Mouse (Mus musculus) forebrain, embryonic 13.5 days (tissue): Measurements from ENCODE around the gene Trappc3. TPM values are rescaled to one million over a fixed set of nuclear protein-coding genes. Genes with fewer than 3 reads are reported as not detected.
"Not testable (repeated sequence)": the region's sequence is repeated elsewhere in the genome, so short reads cannot be mapped to it uniquely, and the experiment has no call there.

ENCODE experiments used
- ATAC-seq: fragments of 200-750 bp; cut with Nextera tagmentation; 2 replicates; pipeline ENCODE4 v1.8.0; 2017
- H3K27ac ChIP-seq: fragments of 300-500 bp; sonication (generic); 2 replicates; pipeline ENCODE4 v1.5.1; 2015; ENCODE audit warnings: inconsistent platforms, mild to moderate bottlenecking, moderate library complexity
- H3K27me3 ChIP-seq: fragments of 300-500 bp; sonication (generic); 2 replicates; pipeline ENCODE4 v1.6.1; 2015; ENCODE audit warnings: mild to moderate bottlenecking, inconsistent platforms
- H3K36me3 ChIP-seq: fragments of 300-500 bp; sonication (generic); 2 replicates; pipeline ENCODE4 v1.6.1; 2015; ENCODE audit warnings: mild to moderate bottlenecking, inconsistent platforms; ENCODE audit not compliant: poor library complexity, severe bottlenecking
- H3K4me1 ChIP-seq: fragments of 300-500 bp; sonication (generic); 2 replicates; pipeline ENCODE4 v1.6.1; 2015; ENCODE audit warnings: inconsistent platforms
- H3K4me2 ChIP-seq: fragments of 300-500 bp; sonication (generic); 2 replicates; pipeline ENCODE4 v1.6.1; 2015; ENCODE audit warnings: inconsistent platforms, mild to moderate bottlenecking, moderate library complexity
- H3K4me3 ChIP-seq: fragments of 300-500 bp; sonication (generic); 2 replicates; pipeline ENCODE4 v1.5.1; 2015; ENCODE audit warnings: mild to moderate bottlenecking, inconsistent platforms
- H3K9ac ChIP-seq: fragments of 300-500 bp; sonication (generic); 2 replicates; pipeline ENCODE4 v1.6.1; 2015; ENCODE audit warnings: mild to moderate bottlenecking, inconsistent platforms
- H3K9me3 ChIP-seq: fragments of 300-500 bp; sonication (generic); replicated peaks from 2 replicates; pipeline ENCODE4 v1.6.1; 2016; ENCODE audit warnings: inconsistent platforms
- WGBS: fragments of 180-500 bp; shearing (Covaris S2); methylation state at CpG from one replicate; pipeline ENCODE4 v1.1.7; 2015; 5-methylcytosine and 5-hydroxymethylcytosine counted together
- polyA plus RNA-seq: library from polyadenylated mRNA; unstranded; fragments of >200 nt; fragmentation: Nextera tagmentation; extraction: Ambion mirVana; gene quantifications from 2 replicates; pipeline ENCODE4 v1.2.1, GENCODE M21; 2015

The Trappc3 gene
- polyA plus RNA-seq = 141 and 143 TPM in 2 replicates

DNA sequence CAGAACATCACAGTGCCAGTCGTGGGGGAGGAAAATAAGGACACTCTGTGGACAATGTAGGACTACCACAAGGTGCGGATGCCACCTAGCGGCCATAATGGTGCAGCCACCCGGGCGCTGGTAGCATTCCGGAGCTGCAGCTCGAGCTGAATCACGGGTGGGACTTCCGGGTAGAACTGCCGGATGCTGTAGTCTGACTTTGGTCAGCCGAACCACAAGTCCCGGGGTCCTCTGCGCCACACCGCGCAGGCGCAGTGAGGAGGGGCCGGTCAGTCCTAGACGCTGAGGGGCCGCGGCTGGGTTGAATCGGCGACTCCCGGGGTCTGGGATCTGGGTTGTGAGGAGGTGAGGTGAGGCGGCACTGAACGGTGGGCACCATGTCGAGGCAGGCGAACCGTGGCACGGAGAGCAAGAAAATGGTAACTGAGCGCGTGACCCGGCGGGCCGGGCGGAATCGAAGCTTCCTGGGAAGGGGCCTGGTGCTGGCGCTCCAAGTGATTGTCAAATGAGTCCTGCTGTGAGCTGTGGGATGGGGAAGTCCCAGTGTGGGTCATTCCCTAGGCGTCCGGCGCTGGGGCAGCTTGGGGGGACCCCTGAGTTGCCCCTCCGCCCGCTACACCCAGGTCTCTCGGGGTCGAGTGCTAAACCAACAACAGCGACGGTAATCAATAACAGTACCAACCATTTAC lies at the start of gene Trappc3:
Gene Trappc3, plus strand, starts transcription at position 207 of the 689 bp plus-strand sequence.
- Histone ChIP-seq H3K9ac (peak within 1 kb of the TSS; percentile 80), H3K9me3 (no peaks in the 10 kb centered on the region), H3K36me3 (no peaks in the 10 kb centered on the region), H3K27ac (no peak within 1 kb of the TSS), H3K4me2 (peak within 1 kb of the TSS; percentile 78), H3K27me3 (peaks cover 3% of the 10 kb centered on the region; the same call in 1 of the 2 replicates), H3K4me3 (peak within 1 kb of the TSS; percentile 71), H3K4me1 (peaks cover 38% of the 10 kb centered on the region)
- 2% methylated on average over 46 of the region's 46 CpGs for WGBS
- ATAC-seq = peak; percentile 98

DNA sequence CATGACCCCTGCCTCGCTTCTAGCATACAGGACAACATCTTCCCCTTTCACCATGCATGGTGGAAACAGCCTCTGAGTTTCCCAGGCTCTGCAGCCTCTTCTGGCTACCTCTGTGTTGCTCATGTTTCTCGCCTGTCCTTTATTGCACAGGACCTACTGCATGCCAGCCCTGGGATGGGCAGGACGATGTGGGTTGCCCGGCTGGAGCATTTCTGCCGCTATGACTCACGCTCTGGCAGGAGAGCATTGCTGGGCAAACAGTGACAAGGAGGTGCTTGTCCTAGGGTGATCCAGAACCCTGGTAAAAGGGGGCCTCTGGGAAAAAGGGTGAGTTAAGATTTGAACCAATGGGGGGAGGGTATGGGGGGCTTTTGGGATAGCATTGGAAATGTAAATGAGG lies 44.4 kb upstream of the Trappc3 start:
- 88% methylated on average over 6 of the region's 6 CpGs for WGBS
- no peak overlapping the region for H3K9ac ChIP-seq
- no peaks in the 10 kb centered on the region for H3K36me3 ChIP-seq
- H3K4me3 ChIP-seq = no peak overlapping the region
- no peaks in the 10 kb centered on the region for H3K9me3 ChIP-seq
- no peak for ATAC-seq
- no peaks in the 10 kb centered on the region for H3K4me1 ChIP-seq
- H3K4me2 ChIP-seq = no peak overlapping the region
- H3K27me3 ChIP-seq = no peaks in the 10 kb centered on the region
- H3K27ac ChIP-seq = no peak overlapping the region

DNA sequence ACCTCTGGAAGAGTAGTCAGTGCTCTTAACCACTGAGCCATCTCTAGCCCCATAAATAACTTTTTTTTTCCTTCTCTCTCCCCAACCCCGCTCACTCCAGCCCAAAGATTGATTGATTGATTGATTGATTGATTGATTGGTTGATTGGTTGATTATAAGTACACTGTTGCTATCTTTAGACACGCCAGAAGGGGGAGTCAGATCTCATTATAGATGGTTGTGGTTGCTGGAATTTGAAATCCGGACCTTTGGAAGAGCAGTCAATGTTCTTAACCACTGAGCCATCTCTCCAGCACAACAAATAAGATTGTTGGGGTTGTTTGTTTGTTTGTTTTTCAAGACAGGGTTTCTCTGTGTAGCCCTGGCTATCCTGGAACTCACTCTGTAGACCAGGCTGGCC lies 42.6 kb upstream of the Trappc3 start:
- H3K9me3 ChIP-seq, H3K27me3 ChIP-seq, H3K4me3 ChIP-seq, H3K36me3 ChIP-seq, H3K4me1 ChIP-seq, H3K4me2 ChIP-seq, ATAC-seq, H3K9ac ChIP-seq, H3K27ac ChIP-seq: not testable (repeated sequence)
- 74% methylated on average over 3 of the region's 3 CpGs for WGBS

DNA sequence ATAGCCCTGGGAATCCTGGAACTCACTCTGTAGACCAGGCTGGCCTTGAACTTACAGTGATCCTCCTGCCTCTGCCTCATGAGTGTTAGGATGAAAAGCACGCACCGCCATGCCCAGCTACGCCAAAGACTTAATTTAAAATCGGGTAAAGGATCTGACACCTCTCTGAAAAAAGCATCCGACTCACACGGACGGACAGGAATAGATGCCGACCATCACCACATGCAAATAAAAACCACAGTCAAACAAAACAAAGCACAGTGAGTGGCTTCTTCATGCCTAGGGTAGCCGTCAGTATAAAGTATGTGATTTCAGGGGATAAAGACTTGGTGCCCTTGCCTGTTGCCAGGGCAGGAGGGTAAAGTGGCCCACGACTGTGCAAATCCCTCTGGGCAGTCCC lies 42.1 kb upstream of the Trappc3 start:
- Histone ChIP-seq H3K4me2 (no peak overlapping the region), H3K9me3 (no peaks in the 10 kb centered on the region), H3K9ac (no peak overlapping the region), H3K4me1 (no peaks in the 10 kb centered on the region), H3K27ac (no peak overlapping the region), H3K4me3 (no peak overlapping the region), H3K36me3 (no peaks in the 10 kb centered on the region), H3K27me3 (no peaks in the 10 kb centered on the region)
- ATAC-seq = no peak
- 89% methylated on average over 10 of the region's 10 CpGs for WGBS

DNA sequence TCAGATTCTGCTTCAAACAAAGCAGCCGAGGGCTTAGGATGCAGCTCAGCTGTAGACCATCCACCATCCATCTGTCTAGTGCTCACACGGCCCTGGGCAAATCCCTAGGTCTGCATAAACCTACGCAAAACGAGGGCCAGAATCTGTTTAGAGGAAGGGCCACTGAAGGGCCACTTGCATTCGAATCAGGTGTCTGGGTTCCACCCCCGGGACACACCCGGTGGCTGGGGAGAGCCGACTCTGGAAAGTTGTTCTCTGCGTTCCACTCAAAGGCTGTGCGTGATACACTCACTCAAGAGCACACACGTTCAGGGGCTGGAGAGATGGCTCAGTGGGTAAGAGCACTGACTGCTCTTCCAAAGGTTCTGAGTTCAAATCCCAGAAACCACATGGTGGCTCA lies 39.5 kb upstream of the Trappc3 start:
- whole genome bisulfite sequencing = 89% methylated on average over 11 of the region's 11 CpGs
- Histone ChIP-seq H3K4me1 (peaks cover 6% of the 10 kb centered on the region), H3K36me3 (no peaks in the 10 kb centered on the region), H3K4me2 (no peak overlapping the region), H3K4me3 (no peak overlapping the region), H3K9ac (no peak overlapping the region), H3K27me3 (no peaks in the 10 kb centered on the region), H3K27ac (no peak overlapping the region), H3K9me3 (no peaks in the 10 kb centered on the region)
- no peak for ATAC-seq

DNA sequence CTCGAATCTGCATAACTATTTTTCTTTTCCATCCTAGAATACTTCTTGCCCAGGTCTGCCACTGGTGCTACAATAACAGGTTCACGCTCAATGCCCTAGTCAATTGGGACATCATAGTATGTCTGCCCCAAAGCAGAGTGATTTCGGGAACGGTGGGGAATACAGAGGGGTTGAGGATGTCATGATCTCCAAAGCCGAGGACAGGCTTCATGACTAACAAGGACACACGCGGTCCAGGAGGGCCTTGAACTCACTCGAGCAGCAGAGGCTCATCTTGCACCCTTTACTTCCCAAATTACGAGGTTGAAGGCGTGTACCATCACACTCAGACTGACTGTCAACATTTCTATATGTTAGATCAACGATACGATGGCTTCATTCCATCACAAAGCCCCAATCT lies 35.5 kb upstream of the Trappc3 start:
- no peak overlapping the region for H3K27ac ChIP-seq
- H3K9me3 ChIP-seq = no peaks in the 10 kb centered on the region
- WGBS = 55% methylated on average over 12 of the region's 12 CpGs
- no peak overlapping the region for H3K4me2 ChIP-seq
- no peaks in the 10 kb centered on the region for H3K27me3 ChIP-seq
- peaks cover 19% of the 10 kb centered on the region for H3K36me3 ChIP-seq
- ATAC-seq = peak; percentile 34; the same call in 1 of the 2 replicates
- no peak overlapping the region for H3K9ac ChIP-seq
- no peak overlapping the region for H3K4me3 ChIP-seq
- H3K4me1 ChIP-seq = peaks cover 11% of the 10 kb centered on the region

DNA sequence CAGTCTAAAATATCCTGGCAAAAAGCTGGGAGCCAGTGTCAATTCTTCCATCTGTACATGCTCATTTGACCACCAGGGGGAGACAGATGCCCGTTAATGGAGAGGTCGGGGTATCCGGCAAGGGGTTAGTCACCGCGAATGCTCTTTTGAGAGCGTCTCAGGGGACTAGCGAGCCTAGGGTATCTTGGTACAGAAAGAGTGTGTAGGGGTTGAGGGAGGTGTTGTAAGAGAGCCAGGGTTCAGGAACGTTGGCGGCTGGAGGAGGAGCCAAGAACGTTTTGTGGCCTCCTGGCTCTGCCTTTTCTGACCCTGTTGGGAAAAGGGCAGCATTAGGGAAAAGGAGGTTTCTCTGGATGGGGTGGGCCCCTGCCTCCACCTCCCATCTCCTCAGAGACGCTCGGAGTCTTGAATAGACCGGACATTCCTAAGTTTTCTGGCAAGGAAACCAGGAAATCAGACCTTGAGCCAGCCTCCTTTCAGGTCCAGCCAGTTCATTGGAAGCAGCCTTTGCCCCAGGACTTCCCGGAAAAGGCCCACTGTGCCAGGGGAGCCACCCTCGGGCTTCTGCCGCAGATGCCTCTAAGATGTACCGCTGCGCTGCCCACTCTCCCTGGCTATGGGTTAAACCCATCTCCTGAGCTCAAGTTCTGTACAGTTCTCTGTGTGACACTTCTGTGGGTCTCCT lies 34.9 kb upstream of the Trappc3 start:
- Histone ChIP-seq H3K27ac (0 out of 2 replicates have a peak overlapping the region, but pooled peaks have one; percentile 2), H3K4me3 (0 out of 2 replicates have a peak overlapping the region, but pooled peaks have one; percentile 4), H3K4me1 (peaks cover 11% of the 10 kb centered on the region), H3K4me2 (peak overlapping the region; percentile 44), H3K36me3 (peaks cover 25% of the 10 kb centered on the region), H3K9ac (peak overlapping the region; percentile 41; the same call in 1 of the 2 replicates), H3K27me3 (no peaks in the 10 kb centered on the region), H3K9me3 (no peaks in the 10 kb centered on the region)
- ATAC-seq = peak; percentile 80
- 7% methylated on average over 18 of the region's 18 CpGs for WGBS

DNA sequence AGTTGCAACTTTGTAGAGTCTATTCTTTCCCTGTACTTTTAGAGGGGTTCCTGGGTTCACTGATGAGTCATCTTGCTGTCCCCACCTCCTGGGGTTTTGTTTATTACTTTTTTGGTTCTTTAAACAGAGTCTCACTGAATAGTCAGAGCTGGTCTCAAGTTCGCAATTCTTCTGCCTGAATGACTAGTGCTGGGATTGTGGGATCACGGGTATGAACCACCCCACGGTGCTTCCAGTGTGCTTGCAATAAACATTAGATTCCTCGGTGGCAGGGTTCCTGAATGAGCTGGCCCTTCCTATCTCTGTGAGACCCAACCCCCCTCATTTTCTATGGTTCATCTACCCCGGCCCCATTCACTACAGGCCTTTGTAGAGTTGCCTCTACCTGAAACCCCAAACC lies 34.0 kb upstream of the Trappc3 start:
- peaks cover 11% of the 10 kb centered on the region for H3K4me1 ChIP-seq
- H3K9ac ChIP-seq = no peak overlapping the region
- ATAC-seq = no peak
- no peaks in the 10 kb centered on the region for H3K9me3 ChIP-seq
- H3K36me3 ChIP-seq = peaks cover 34% of the 10 kb centered on the region
- H3K27me3 ChIP-seq = no peaks in the 10 kb centered on the region
- no peak overlapping the region for H3K4me3 ChIP-seq
- WGBS = 10% methylated on average over 5 of the region's 5 CpGs
- no peak overlapping the region for H3K27ac ChIP-seq
- no peak overlapping the region for H3K4me2 ChIP-seq

DNA sequence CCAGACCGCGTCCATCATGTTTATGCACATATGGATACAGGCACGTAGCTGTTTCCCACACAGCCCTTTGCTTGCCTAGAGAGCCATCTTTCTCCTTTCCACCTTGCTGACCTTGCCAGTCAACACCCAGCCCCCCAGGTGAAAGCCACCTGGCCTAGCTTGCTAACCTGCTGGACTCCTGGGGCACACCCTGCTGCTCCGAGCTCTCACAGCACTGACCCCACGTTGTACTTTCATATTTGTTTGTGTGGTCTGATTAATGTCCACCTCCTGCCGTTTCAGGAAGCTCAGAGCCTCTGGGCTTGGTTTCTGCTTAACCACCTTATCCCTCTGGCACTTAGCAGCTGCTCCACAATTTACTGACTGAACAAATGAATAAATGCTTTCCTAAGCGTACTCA lies 32.2 kb upstream of the Trappc3 start:
- WGBS = 81% methylated on average over 7 of the region's 7 CpGs
- H3K9ac ChIP-seq = no peak overlapping the region
- H3K36me3 ChIP-seq = peaks cover 52% of the 10 kb centered on the region
- no peak overlapping the region for H3K4me3 ChIP-seq
- no peaks in the 10 kb centered on the region for H3K9me3 ChIP-seq
- H3K4me1 ChIP-seq = peaks cover 11% of the 10 kb centered on the region
- ATAC-seq = no peak
- H3K27me3 ChIP-seq = no peaks in the 10 kb centered on the region
- H3K4me2 ChIP-seq = no peak overlapping the region
- H3K27ac ChIP-seq = no peak overlapping the region

DNA sequence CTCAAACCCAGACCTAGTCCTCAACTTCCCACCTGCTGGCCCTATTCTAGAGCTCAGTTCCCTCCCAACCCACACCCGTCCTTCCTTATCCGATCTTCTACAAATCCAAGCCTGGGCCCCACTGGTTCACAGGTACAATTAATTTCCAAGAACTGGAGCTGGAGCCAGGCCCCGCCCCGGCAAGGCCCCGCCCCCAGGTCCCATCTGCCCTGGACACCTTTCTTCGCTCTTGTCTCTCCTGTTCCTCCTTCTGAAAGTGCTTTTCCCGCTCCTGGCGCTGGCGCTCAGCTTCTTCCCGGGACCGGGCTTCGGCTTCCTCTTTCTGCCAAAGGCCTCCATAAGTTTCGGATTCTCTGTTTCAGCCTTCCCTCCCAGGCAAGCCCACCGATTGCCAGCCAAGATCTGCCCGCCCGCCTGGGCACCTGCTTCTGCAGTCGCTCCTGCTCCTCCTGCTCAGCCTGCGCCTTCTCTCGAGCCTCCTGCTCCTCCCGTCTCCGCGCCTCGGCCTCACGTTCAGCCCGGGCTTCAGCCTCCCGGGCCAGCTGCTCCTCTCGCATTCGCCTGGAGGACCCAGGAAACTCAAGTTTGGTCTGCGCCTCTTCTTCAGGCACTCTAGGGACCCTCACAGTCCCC lies 28.3 kb upstream of the Trappc3 start:
- H3K4me3 ChIP-seq = no peak overlapping the region
- H3K9ac ChIP-seq = no peak overlapping the region
- 89% methylated on average over 29 of the region's 29 CpGs for WGBS
- H3K4me2 ChIP-seq = no peak overlapping the region
- ATAC-seq = no peak
- H3K4me1 ChIP-seq = peaks cover 5% of the 10 kb centered on the region; the same call in 1 of the 2 replicates
- no peak overlapping the region for H3K27ac ChIP-seq
- no peaks in the 10 kb centered on the region for H3K27me3 ChIP-seq
- no peaks in the 10 kb centered on the region for H3K9me3 ChIP-seq
- peaks cover 90% of the 10 kb centered on the region for H3K36me3 ChIP-seq

DNA sequence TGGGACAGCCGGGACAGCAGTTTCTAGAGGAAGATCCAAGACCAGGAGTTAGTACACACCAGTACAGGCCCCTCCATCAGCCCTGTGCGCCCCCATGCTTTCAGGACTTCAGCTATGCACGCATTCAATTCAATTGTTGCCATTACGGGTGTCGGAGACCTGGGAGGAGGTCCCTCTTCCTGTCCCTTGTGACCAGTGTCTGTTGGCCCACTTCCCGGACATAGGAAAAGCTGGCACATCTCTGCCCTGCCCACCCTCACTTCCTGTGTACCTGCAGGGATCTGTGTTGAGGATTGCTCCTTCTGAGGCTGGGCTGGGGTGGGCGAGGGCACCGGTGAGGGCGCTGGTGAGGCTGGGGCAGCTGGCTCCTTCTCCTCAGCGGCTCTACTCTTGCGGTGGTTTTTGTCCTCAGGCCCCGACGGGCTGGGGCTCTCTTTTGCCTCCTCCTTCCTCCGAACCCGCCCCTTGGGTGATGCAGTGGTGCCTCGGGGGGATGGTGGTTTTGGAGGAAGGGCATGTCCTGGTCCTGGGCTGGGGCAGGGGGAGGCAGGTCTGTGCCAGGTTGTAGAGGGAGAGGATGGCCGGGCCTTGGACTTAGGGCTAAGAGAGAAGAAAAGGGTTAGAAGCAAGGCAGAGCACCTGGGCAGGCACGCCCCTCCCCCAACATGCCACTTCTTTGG lies 27.5 kb upstream of the Trappc3 start:
- peaks cover 5% of the 10 kb centered on the region; the same call in 1 of the 2 replicates for H3K4me1 ChIP-seq
- H3K27ac ChIP-seq = no peak overlapping the region
- H3K9ac ChIP-seq = no peak overlapping the region
- no peak for ATAC-seq
- 85% methylated on average over 18 of the region's 18 CpGs for WGBS
- H3K36me3 ChIP-seq = peaks cover 99% of the 10 kb centered on the region
- H3K4me3 ChIP-seq = no peak overlapping the region
- H3K9me3 ChIP-seq = no peaks in the 10 kb centered on the region
- no peaks in the 10 kb centered on the region for H3K27me3 ChIP-seq
- H3K4me2 ChIP-seq = no peak overlapping the region

DNA sequence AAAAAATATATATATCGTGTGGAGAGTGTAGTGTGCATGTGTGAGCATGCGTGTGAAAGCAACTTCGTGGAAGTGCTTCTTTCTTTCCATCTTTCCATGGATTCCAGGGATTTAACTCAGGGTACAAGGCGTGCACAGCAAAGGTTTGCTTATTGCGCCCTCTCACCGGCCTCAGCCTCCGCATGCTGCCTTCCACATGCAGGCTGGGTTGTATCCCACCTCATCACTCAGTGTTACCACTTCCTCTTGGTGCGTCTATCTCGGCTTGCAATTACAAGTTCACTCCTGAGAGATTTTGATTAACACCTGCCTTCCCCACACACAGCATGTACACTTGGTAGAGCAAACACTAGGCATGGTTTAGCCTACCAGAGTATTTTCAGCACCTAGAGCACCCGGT lies 26.9 kb upstream of the Trappc3 start:
- ATAC-seq = no peak
- peaks cover 5% of the 10 kb centered on the region; the same call in 1 of the 2 replicates for H3K4me1 ChIP-seq
- WGBS = 94% methylated on average over 10 of the region's 10 CpGs
- no peaks in the 10 kb centered on the region for H3K27me3 ChIP-seq
- H3K9me3 ChIP-seq = no peaks in the 10 kb centered on the region
- H3K9ac ChIP-seq = no peak overlapping the region
- no peak overlapping the region for H3K4me3 ChIP-seq
- no peak overlapping the region for H3K4me2 ChIP-seq
- no peak overlapping the region for H3K27ac ChIP-seq
- peaks cover 100% of the 10 kb centered on the region for H3K36me3 ChIP-seq
